Mouse (Mus musculus) neutrophil, adult 5-6 weeks (primary cell): ENCODE results near the gene Yars2. TPM values are rescaled to one million over a fixed set of nuclear protein-coding genes. Genes with fewer than 3 reads are reported as not detected.
A peak's percentile ranks its signal among the peaks of the same experiment; 100 is the strongest.
"Not testable (repeated sequence)": the region's sequence is repeated elsewhere in the genome, so short reads cannot be mapped to it uniquely, and the experiment has no call there.

ENCODE experiments used
- ATAC-seq: fragments of 151-379, 151-347 bp; 2 replicates; pipeline ENCODE4 v1.8.0; 2017; ENCODE audit warnings: mild to moderate bottlenecking, moderate TSS enrichment; ENCODE audit not compliant: insufficient number of reproducible peaks, poor library complexity, low FRiP score, severe bottlenecking; ENCODE audit errors: extremely low read depth
- total RNA-seq: library from RNA; stranded (forward); fragments of 200-1000 nt; gene quantifications from 2 replicates; pipeline ENCODE4 v1.2.3, GENCODE M21; 2017

Yars2 gene
- 9.1 TPM in 2 replicates for total RNA-seq

GRCm38 (mm10) chr16:16302369-16303137 is at the start of gene Yars2:
TSS of gene Yars2 (plus strand) at chr16:16302965.
- peak; percentile 97 for ATAC-seq

- no peak for ATAC-seq
Measured at GRCm38 (mm10) chr16:16253326-16254074, 49.3 kb upstream of the Yars2 start.

GRCm38 (mm10) chr16:16255217-16255616 is 47.5 kb upstream of the Yars2 start:
- no peak for ATAC-seq

GRCm38 (mm10) chr16:16255874-16256273 is 46.9 kb upstream of the Yars2 start:
- ATAC-seq = no peak

- ATAC-seq = no peak
Measured at GRCm38 (mm10) chr16:16256672-16257071, 46.1 kb upstream of the Yars2 start.

GRCm38 (mm10) chr16:16260882-16261281 is 41.9 kb upstream of the Yars2 start:
- ATAC-seq = no peak

- no peak for ATAC-seq
Measured at GRCm38 (mm10) chr16:16261481-16261880, 41.3 kb upstream of the Yars2 start.

- ATAC-seq = no peak
Measured at GRCm38 (mm10) chr16:16262436-16262835, 40.3 kb upstream of the Yars2 start.

GRCm38 (mm10) chr16:16272978-16273377 is 29.8 kb upstream of the Yars2 start:
- no peak for ATAC-seq

GRCm38 (mm10) chr16:16273752-16274151 is 29.0 kb upstream of the Yars2 start:
- ATAC-seq = no peak

- ATAC-seq = no peak
Measured at GRCm38 (mm10) chr16:16303138-16303827, 518 bp downstream of the Yars2 start.

- no peak for ATAC-seq
Measured at GRCm38 (mm10) chr16:16303888-16304287, 1.1 kb downstream of the Yars2 start.

GRCm38 (mm10) chr16:16311319-16311718 is 8.6 kb downstream of the Yars2 start:
- ATAC-seq = no peak

- ATAC-seq = no peak
Measured at GRCm38 (mm10) chr16:16325775-16326336, 23.1 kb downstream of the Yars2 start.

GRCm38 (mm10) chr16:16346420-16346819 is 43.7 kb downstream of the Yars2 start:
- ATAC-seq = no peak

- ATAC-seq = no peak
Measured at GRCm38 (mm10) chr16:16357908-16358307, 55.1 kb downstream of the Yars2 start.

GRCm38 (mm10) chr16:16358481-16359100 is 55.8 kb downstream of the Yars2 start, which contains the start of gene Dnm1l:
TSS of gene Dnm1l (minus strand) at chr16:16358959.
- ATAC-seq = peak; percentile 99

- ATAC-seq = not testable (repeated sequence)
Measured at GRCm38 (mm10) chr16:16359101-16359482, 56.3 kb downstream of the Yars2 start.
